Comparison of ENCODE assay signal across 25 mouse cellular contexts in genomic region chr3:88420771-88421170, GRCm38 (mm10). TPM values are rescaled to one million over a fixed set of nuclear protein-coding genes. Genes with fewer than 3 reads are reported as not detected.
"Had no signal": no experiment of that assay in that cellular context is flagged by ENCODE, and none has a peak within 500 bp of the region (broad histone marks: within the 10 kb centered on the region; RNA-seq: fewer than 3 reads in every experiment).

No protein-coding gene starts in this region.

- H3K9ac ChIP-seq: limb, embryonic 12.5 days; limb, embryonic 15.5 days; lung, embryonic 14.5 days; midbrain, embryonic 12.5 days; midbrain, embryonic 15.5 days; neural tube, embryonic 12.5 days; neural tube, embryonic 15.5 days had no signal

- H3K27me3 ChIP-seq: limb, embryonic 12.5 days; limb, embryonic 15.5 days; midbrain, embryonic 12.5 days; midbrain, embryonic 15.5 days; neural tube, embryonic 12.5 days; neural tube, embryonic 15.5 days had no signal

- H3K4me2 ChIP-seq: limb, embryonic 12.5 days; limb, embryonic 15.5 days; lung, embryonic 14.5 days; midbrain, embryonic 12.5 days; midbrain, embryonic 15.5 days; neural tube, embryonic 12.5 days; neural tube, embryonic 15.5 days had no signal

- H3K27ac ChIP-seq: limb, embryonic 12.5 days; limb, embryonic 15.5 days; macrophage; midbrain, embryonic 12.5 days; midbrain, embryonic 15.5 days; neural tube, embryonic 12.5 days; neural tube, embryonic 15.5 days had no signal

- H3K9me3 ChIP-seq: limb, embryonic 12.5 days; limb, embryonic 15.5 days; midbrain, embryonic 12.5 days; midbrain, embryonic 15.5 days; neural tube, embryonic 12.5 days; neural tube, embryonic 15.5 days had no signal

- DNase-seq: kidney, adult 9 months; kidney, postnatal 4 days; left cerebral cortex, postnatal 4 days; lung, embryonic 14.5 days; right cerebral cortex, adult 18-20 months; right cerebral cortex, postnatal 14 days; right cerebral cortex, postnatal 4 days; thymus, adult 2 months; thymus, postnatal 14 days; thymus, postnatal 4 days had no signal

- ATAC-seq: inflammation-experienced regulatory T-cells, adult 6 months; intestine, embryonic 16.5 days; lung, postnatal 0 days; midbrain, embryonic 15.5 days had no signal

- H3K4me3 ChIP-seq: limb, embryonic 12.5 days; limb, embryonic 15.5 days; midbrain, embryonic 12.5 days; midbrain, embryonic 15.5 days; neural tube, embryonic 12.5 days; neural tube, embryonic 15.5 days had no signal

RNA-seq across cellular contexts. Expression of gene Bglap, which starts 36.5 kb away (rescaled TPM):
- total RNA-seq: layer of hippocampus, adult 18-20 months; left cerebral cortex, postnatal 4 days had no signal
- polyA plus RNA-seq: inflammation-experienced regulatory T-cells, adult 6 months; intestine, embryonic 16.5 days; limb, embryonic 12.5 days; liver, embryonic 16.5 days; lung, embryonic 14.5 days; lung, postnatal 0 days; macrophage; midbrain, embryonic 12.5 days; neural tube, embryonic 12.5 days; neural tube, embryonic 15.5 days; stomach, embryonic 14.5 days had no signal

RNA-seq across cellular contexts. Expression of gene Bglap2, which starts 42.3 kb away (rescaled TPM):
- total RNA-seq: layer of hippocampus, adult 18-20 months; layer of hippocampus, postnatal 14 days; left cerebral cortex, postnatal 4 days had no signal
- polyA plus RNA-seq: inflammation-experienced regulatory T-cells, adult 6 months; intestine, embryonic 16.5 days; kidney, embryonic 16.5 days; limb, embryonic 12.5 days; liver, embryonic 16.5 days; lung, embryonic 14.5 days; lung, postnatal 0 days; macrophage; midbrain, embryonic 12.5 days; midbrain, embryonic 15.5 days; neural tube, embryonic 12.5 days; neural tube, embryonic 15.5 days; stomach, embryonic 14.5 days had no signal
